Mouse (Mus musculus) heart, postnatal 0 days (tissue): ENCODE measurements around the gene Tle6. TPM values are rescaled to one million over a fixed set of nuclear protein-coding genes. Genes with fewer than 3 reads are reported as not detected.
"Not testable (repeated sequence)": the region's sequence is repeated elsewhere in the genome, so short reads cannot be mapped to it uniquely, and the experiment has no call there.

Experiments used
- ATAC-seq: fragments of 200-750 bp; cut with Nextera tagmentation; 2 replicates; pipeline ENCODE4 v1.8.0; 2017; ENCODE audit warnings: low read depth, moderate number of reproducible peaks, moderate library complexity; ENCODE audit not compliant: insufficient read depth
- DNase-seq: peaks from one replicate; pipeline ENCODE4 v3.0.0-alpha.2; 2016; ENCODE audit warnings: low spot score
- H3K27ac ChIP-seq: fragments of 300-500 bp; sonication (generic); 2 replicates; pipeline ENCODE4 v1.5.1; 2014; ENCODE audit warnings: low read depth, mild to moderate bottlenecking
- H3K27me3 ChIP-seq: fragments of 300-500 bp; sonication (generic); 2 replicates; pipeline ENCODE4 v1.6.1; 2014; ENCODE audit warnings: low read length, mixed read lengths; ENCODE audit not compliant: control insufficient read depth, insufficient read depth
- H3K36me3 ChIP-seq: fragments of 300-500 bp; sonication (generic); replicated peaks from 2 replicates; pipeline ENCODE4 v1.6.1; 2014; ENCODE audit warnings: low read length, mixed read lengths; ENCODE audit not compliant: control insufficient read depth, insufficient read depth
- H3K4me1 ChIP-seq: fragments of 300-500 bp; sonication (generic); 2 replicates; pipeline ENCODE4 v1.6.1; 2014; ENCODE audit warnings: antibody characterized with exemption; ENCODE audit not compliant: control insufficient read depth, insufficient read depth
- H3K4me2 ChIP-seq: fragments of 300-500 bp; sonication (generic); 2 replicates; pipeline ENCODE4 v1.6.1; 2014; ENCODE audit warnings: low read depth, mild to moderate bottlenecking, low read length, moderate library complexity
- H3K4me3 ChIP-seq: fragments of 300-500 bp; sonication (generic); 2 replicates; pipeline ENCODE4 v1.5.1; 2014; ENCODE audit warnings: low read depth, low read length
- H3K9ac ChIP-seq: fragments of 300-500 bp; sonication (generic); replicated peaks from 2 replicates; pipeline ENCODE4 v1.6.1; 2014; ENCODE audit warnings: low read depth, low read length, mixed read lengths
- H3K9me3 ChIP-seq: fragments of 300-500 bp; sonication (generic); replicated peaks from 2 replicates; pipeline ENCODE4 v1.6.1; 2016; ENCODE audit warnings: low read length; ENCODE audit not compliant: control insufficient read depth
- CTCF ChIP-seq: IDR thresholded peaks from 2 replicates; pipeline ENCODE4 v1.5.1; 2016; ENCODE audit warnings: antibody characterized with exemption, control low read depth, low read depth
- EP300 ChIP-seq: IDR thresholded peaks from 2 replicates; pipeline ENCODE4 v1.6.1; 2016; ENCODE audit warnings: antibody characterized with exemption, low read depth
- WGBS: fragments of 180-500 bp; shearing (Covaris S2); extraction: QIAGEN DNeasy Blood & Tissue Kit; methylation state at CpG from one replicate; pipeline ENCODE4 v1.1.7; 2014; 5-methylcytosine and 5-hydroxymethylcytosine counted together
- polyA plus RNA-seq: library from polyadenylated mRNA; unstranded; fragments of >200 nt; fragmentation: Nextera tagmentation; extraction: Ambion mirVana; gene quantifications from 2 replicates; pipeline ENCODE4 v1.2.1, GENCODE M21; 2015
- total RNA-seq: library from RNA; depleted of rRNA; stranded (reverse); fragments of >200 nt; gene quantifications from 2 replicates; pipeline ENCODE4 v1.2.3, GENCODE M21; 2014; ENCODE audit warnings: low replicate concordance

The Tle6 gene
- total and polyA plus RNA-seq, 2 experiments from 2014 or later = 18.6 to 19.3 TPM

DNA sequence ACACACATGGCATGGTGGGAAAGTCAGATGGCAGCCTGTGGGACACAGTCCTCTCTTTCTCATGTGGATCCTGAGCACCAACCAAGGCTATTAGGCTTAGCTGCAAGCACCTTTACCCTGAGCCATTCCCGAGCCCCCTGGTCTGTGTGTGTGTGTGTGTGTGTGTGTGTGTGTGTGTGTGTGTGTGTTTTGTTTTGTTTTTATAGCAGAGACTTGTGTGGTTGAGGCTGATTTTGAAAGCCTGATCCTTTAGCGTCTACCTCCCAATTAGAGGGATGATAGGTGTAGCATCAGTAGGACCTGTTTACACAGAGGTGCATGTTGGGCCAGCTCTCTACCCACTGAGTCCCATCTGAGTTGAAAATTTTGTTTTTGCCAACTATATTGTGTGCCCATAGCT, 43.3 kb upstream of the Tle6 start:
- Histone ChIP-seq H3K4me2 (peak overlapping the region; percentile 81), H3K9ac (peak overlapping the region; percentile 80), H3K27ac (peak overlapping the region; percentile 91), H3K36me3 (no peaks in the 10 kb centered on the region), H3K9me3 (no peaks in the 10 kb centered on the region), H3K4me1 (peaks cover 14% of the 10 kb centered on the region), H3K4me3 (peak overlapping the region; percentile 70), H3K27me3 (no peaks in the 10 kb centered on the region)
- ATAC-seq = no peak
- no peak for TF ChIP-seq EP300
- no peak for TF ChIP-seq CTCF
- no peak for DNase-seq
- 49% methylated on average over 2 of the region's 2 CpGs for WGBS

DNA sequence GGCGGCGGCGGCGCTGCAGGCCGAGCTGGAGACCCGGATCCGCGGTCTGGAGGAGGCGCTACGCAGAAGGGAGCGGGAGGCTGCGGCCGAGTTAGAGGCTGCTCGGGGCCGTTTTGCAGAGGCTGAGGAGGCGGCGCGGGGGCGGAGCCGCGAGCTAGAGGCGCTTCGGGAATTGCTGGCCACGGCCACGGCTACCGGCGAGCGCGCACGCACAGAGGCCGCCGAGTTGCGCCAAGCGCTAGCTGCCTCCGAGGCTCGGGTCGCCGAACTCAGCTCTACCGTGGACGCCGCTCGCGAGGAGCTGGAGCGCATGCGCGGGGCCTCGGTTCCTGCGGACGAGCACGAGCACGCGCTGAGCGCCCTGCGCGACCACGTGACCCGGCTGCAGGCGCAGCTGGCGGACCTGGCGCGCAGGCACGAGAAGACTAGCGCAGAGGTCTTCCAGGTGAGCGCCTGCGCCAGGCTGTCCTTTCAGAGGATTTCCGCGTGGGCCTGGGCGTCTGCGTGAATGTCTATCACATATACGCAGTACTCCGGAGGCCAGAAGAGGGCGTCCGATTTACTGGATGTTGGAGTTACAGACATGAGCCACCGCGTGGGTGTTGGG, 42.7 kb upstream of the Tle6 start:
- Histone ChIP-seq H3K4me1 (peaks cover 14% of the 10 kb centered on the region), H3K4me2 (peak overlapping the region; percentile 81), H3K27ac (peak overlapping the region; percentile 91), H3K36me3 (no peaks in the 10 kb centered on the region), H3K9ac (peak overlapping the region; percentile 80), H3K4me3 (peak overlapping the region; percentile 70), H3K9me3 (no peaks in the 10 kb centered on the region), H3K27me3 (no peaks in the 10 kb centered on the region)
- TF ChIP-seq EP300 (0 out of 2 replicates have a peak, but pooled peaks have one; percentile 47), CTCF (peak; percentile 17; the same call in 1 of the 2 replicates)
- 1% methylated on average over 69 of the region's 75 CpGs for WGBS
- peak; percentile 85 for ATAC-seq
- peak; percentile 86 for DNase-seq

- Histone ChIP-seq H3K4me3 (peak overlapping the region; percentile 70), H3K9ac (peak overlapping the region; percentile 80), H3K27ac (peak overlapping the region; percentile 91), H3K4me2 (peak overlapping the region; percentile 81), H3K9me3 (no peaks in the 10 kb centered on the region), H3K4me1 (peaks cover 14% of the 10 kb centered on the region), H3K36me3 (no peaks in the 10 kb centered on the region), H3K27me3 (no peaks in the 10 kb centered on the region)
- peak; percentile 40 for ATAC-seq
- TF ChIP-seq CTCF (no peak), EP300 (no peak)
- DNase-seq = peak; percentile 30
- WGBS = 18% methylated on average over 24 of the region's 24 CpGs
These were observed 42.0 kb upstream of the Tle6 start for GRCm38 (mm10) chr10:81642648-81643448.

- TF ChIP-seq EP300 = no peak
- TF ChIP-seq CTCF = no peak
- H3K4me3 ChIP-seq = peak overlapping the region; percentile 70
- no peaks in the 10 kb centered on the region for H3K27me3 ChIP-seq
- ATAC-seq (no peak), DNase-seq (no peak)
- H3K4me2 ChIP-seq = peak overlapping the region; percentile 81
- no peaks in the 10 kb centered on the region for H3K9me3 ChIP-seq
- peaks cover 14% of the 10 kb centered on the region for H3K4me1 ChIP-seq
- 73% methylated on average over 8 of the region's 8 CpGs for WGBS
- H3K36me3 ChIP-seq = no peaks in the 10 kb centered on the region
- H3K27ac ChIP-seq = peak overlapping the region; percentile 91; the same call in 1 of the 2 replicates
- H3K9ac ChIP-seq = peak overlapping the region; percentile 80; the same call in 1 of the 2 replicates
These were observed 41.2 kb upstream of the Tle6 start for GRCm38 (mm10) chr10:81641978-81642647.

- Histone ChIP-seq H3K9me3 (no peaks in the 10 kb centered on the region), H3K27me3 (no peaks in the 10 kb centered on the region), H3K4me2 (no peak overlapping the region), H3K27ac (no peak overlapping the region), H3K4me1 (peaks cover 14% of the 10 kb centered on the region), H3K36me3 (no peaks in the 10 kb centered on the region), H3K9ac (0 out of 2 replicates have a peak overlapping the region, but pooled peaks have one; percentile 80), H3K4me3 (no peak overlapping the region)
- ATAC-seq (no peak), DNase-seq (no peak)
- WGBS = 91% methylated on average over 2 of the region's 2 CpGs
- TF ChIP-seq CTCF (no peak), EP300 (no peak)
These were observed 40.7 kb upstream of the Tle6 start for GRCm38 (mm10) chr10:81641566-81641965.

DNA sequence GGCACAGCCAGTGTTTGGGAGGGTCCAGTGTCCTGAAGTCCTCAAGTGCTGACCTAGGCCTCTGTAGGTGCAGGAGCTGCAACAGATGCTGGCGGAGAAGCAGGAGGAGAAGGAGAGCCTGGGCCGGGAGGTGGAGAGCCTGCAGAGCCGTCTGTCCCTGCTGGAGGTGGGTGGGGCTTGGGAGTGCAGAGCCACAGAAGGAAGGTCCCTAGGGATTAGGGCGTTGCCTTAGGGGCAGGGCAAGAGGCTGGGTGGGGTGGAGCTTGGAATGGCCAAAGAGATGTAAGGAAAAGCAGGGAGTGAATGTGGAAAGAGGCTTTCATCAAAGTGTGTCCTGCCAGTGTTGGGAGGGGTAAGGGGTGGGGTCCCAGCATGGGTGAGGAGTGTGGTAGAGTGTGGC, 40.0 kb upstream of the Tle6 start:
- H3K9ac ChIP-seq, H3K27me3 ChIP-seq, H3K4me2 ChIP-seq, H3K36me3 ChIP-seq, H3K4me3 ChIP-seq, DNase-seq, H3K27ac ChIP-seq, ATAC-seq, H3K9me3 ChIP-seq: not testable (repeated sequence)
- WGBS = 52% methylated on average over 4 of the region's 4 CpGs
- H3K4me1 ChIP-seq = peaks cover 14% of the 10 kb centered on the region
